Mouse (Mus musculus): ENCODE measurements around the gene Pfas.
"Not testable (repeated sequence)": the region's sequence is repeated elsewhere in the genome, so short reads cannot be mapped to it uniquely, and the experiment has no call there.

Gene Pfas

DNA sequence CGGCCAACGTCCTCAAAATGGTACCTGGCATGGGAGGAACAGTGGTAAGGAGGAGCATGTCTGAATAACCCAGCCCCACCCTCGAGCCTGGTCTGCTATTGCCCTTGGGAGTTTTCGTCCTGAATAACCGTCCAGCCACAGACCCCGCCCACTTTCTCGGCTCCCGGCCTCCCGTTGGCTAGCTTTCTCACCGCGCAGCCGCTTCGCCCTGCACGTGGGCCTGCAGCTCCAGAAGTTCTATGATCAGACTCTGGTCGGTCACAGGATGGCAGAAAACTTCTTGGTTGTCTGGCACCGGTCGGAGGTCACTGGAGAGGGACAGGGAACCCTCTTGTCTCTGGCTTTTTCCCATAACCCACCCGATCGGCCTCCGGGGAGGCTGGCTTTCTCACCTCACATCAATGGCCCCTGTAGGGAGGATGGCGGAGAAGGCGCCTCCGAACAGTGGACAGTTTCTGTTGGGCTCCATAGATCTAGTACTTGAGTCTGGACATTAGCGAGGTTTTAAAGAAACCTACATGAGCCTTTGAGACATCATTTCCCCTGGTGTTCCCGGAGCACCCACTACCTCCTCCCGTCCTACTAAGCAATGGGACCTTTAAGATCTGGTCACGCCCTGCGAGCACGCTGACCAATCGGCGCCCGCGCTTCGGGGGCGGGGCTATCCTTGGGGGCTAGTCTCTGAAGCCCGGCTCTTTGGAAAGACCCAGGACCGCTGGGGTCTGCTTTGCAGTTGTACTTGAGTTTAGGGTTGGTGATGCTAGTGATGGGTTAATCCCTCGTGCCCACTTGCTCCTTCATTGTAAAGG is 34.8 kb downstream of the Pfas start:
- peak; percentile 62 to 70 for DNase-seq (ENCODE audit: low spot score in 2 of 2)

- DNase-seq (ENCODE audit: low spot score in 2 of 2) = no peak
These were observed 38.0 kb downstream of the Pfas start for GRCm38 (mm10) chr11:68970232-68970631.

DNA sequence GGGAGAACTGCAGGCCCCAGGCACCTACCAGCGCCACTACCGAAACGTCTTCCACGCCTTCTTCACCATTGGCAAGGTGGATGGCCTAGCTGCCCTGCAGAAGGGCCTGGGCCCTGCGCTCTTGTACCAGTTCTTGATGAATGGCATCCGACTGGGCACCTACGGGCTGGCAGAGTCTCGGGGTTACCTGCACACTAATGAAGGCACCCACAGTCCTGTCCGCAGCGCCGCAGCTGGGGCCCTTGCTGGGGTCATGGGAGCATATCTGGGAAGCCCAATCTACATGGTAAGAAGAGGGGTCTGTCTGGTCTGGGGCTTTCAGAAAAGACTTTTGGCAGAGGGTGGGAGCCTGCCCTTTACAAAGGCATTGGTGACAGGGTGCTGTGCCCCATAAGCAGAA is 39.5 kb downstream of the Pfas start:
- no peak for DNase-seq (ENCODE audit: low spot score in 2 of 2)

DNA sequence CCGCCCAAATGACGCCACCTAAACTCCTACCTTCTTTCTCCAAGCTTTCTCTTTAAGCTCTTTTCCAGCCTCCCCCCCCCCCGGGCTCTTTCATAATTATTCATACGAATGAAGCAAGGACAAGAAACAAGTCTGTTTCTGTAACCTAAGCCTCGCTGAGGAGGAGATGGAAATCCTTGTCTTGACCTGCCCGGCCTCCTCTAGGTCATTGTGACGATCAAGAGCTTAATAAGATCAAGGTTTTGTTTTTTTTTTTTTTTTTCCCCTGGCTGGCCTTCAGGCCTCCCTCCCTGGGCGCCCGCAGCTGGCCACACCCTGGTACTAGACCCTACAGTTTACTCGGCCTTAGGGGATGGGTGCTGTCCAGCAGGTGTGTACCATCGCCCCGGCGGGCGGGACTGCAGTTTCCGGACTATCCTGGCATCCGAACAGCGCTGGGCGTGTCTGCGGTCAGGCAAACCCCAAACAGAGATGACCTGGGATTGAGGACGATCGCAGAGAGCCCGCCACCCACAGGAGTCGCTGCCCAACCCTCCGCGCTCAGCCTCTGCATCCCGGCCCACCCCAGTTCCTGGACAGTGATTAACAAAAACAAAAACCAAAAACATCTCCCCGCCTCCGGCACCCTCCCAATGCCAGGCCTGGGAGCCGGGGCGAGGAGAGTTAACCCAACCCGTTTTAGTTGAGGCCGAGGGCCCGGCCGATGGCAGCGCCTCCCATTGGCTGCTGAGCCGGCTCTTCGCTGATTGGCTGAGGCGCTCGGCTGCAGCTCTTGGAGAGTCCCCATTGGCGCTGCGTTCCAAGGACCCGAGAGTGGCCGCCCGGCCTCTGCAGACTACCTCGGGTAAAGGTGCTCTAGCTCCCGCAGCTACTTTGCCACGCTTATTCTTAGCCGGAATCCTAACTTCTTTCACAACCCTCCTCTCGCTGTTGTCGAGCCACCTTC is 40.6 kb downstream of the Pfas start, which contains the start of gene Slc25a35:
Gene Slc25a35 (plus strand): TSS at position 795 of the 946 bp plus-strand sequence.
- peak; percentile 88 to 92 for DNase-seq (ENCODE audit: low spot score in 2 of 2)

DNA sequence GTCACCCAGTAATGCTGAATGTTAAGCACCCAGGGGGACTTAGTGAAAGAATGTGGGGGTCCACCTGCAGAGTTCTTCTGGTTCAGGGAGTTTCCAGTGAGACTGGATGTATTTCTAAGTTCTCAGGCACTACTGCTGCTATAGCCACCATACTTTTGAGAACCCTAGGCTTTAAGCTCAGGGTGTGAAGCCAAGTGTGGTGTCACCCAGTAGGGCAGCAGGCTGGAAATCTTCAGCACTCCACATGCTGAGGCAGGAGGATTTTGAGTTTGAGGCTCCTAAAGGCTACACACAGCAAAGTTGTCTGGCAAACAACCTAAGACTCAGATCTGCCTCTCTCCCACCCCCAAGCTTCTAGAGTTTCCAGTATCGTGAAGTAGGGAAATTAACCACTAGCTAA is 41.7 kb downstream of the Pfas start:
- DNase-seq (ENCODE audit: low spot score in 2 of 2) = no peak

DNA sequence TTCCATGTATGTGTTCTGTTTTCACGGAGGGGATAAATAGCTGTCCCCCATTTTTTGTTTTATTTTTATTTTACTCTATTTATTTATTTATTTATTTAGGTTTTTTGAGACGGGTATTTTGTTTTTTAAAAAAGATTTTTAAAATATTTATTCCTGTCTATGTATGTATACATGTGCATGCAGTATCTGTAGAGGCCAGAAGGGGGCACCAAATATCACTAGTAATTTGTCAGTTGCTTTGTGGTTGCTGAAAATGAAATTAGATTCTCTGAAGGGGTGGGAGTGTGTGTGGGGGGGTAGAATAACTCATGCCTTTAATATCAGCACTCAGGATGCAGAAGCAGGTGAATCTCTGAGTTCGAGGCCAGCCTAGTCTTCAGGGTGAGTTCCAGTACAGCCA is 42.4 kb downstream of the Pfas start:
- DNase-seq (ENCODE audit: low spot score in 2 of 2) = no peak

DNA sequence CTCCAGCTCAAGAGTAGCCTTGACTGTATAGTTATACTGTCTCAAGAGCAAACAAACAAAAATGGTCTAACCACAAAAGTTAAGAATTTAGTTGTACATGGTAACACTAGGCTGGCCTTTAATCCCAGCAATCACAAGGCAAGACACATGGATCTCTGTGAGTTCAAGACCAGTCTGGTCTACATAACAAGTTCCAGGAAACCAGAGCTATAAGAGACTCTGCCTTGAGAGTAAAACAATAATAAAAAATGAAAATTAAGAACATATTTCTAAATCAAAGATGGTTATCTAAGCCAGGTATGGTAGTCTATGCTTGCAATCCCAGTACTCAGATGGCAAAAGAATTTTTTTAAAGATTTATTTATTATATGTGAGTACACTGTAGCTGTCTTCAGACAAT is 43.2 kb downstream of the Pfas start:
- DNase-seq (ENCODE audit: low spot score in 2 of 2) = no peak

DNA sequence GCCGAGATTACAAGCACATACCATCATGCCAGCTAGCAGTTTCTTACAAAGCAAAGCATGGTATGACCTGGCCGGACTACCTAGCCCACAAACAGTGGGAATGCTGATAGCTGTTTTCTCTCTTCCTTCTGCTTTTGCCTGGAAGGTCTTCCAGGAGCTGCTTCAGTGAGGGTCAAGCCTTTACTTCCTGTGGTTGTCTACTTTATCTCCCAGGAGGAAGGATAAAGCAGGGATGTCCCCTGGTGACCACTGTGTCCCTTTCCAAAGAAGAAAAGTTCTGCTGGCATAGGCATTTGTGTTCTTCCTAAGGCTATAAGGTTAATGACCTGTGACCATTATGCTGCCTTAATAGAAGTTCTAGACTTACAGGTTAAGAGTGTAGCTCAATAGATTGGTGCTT is 44.9 kb downstream of the Pfas start:
- no peak for DNase-seq (ENCODE audit: low spot score in 2 of 2)

DNA sequence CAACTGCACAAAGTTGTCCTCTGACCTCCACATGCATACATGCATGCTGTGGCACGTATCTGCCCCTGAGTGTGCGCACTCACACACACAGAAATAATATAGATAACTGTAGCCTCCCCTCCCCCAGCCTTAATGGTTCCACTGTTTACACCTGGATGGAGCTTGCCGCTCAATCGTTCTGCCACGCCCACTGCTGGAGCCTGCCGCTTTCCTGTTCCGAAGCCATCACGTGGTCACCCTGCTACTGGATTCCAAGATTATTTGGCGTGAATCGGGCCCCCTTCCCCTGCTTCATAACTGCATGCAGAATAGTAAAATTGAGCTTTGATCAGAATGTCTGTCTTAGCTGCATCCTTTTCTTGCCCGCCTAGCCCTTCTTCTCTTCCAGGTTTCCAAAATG is 46.1 kb downstream of the Pfas start:
- not testable (repeated sequence) for DNase-seq (ENCODE audit: low spot score in 2 of 2)

GRCm38 (mm10) chr11:68961596-68961995 is 46.7 kb downstream of the Pfas start:
- no peak for DNase-seq (ENCODE audit: low spot score in 2 of 2)

DNA sequence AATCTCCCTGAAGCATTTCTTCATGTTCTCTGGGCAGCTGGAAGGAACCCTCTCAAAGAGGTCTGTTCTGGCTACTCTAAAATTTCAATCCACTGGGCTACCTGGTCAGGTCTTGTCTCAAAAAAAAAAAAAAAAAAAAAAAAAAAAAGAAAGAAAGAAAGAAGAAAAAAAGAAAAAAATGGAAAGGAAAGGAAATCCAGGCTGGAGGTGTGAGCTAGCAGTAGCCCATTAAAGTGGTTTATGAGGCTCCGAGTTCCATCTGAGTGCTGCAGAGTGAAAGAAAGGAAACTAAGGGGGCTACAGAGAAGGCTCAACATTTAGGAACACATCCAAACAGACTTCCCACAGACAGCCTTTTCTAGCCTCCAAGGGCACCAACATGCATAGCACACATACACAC is 50.3 kb downstream of the Pfas start:
- no peak for DNase-seq (ENCODE audit: low spot score in 2 of 2)

GRCm38 (mm10) chr11:68957308-68957707 is 51.0 kb downstream of the Pfas start, which contains the start of gene Arhgef15:
TSS of gene Arhgef15 (minus strand) at chr11:68957480.
- no peak for DNase-seq (ENCODE audit: low spot score in 2 of 2)

DNA sequence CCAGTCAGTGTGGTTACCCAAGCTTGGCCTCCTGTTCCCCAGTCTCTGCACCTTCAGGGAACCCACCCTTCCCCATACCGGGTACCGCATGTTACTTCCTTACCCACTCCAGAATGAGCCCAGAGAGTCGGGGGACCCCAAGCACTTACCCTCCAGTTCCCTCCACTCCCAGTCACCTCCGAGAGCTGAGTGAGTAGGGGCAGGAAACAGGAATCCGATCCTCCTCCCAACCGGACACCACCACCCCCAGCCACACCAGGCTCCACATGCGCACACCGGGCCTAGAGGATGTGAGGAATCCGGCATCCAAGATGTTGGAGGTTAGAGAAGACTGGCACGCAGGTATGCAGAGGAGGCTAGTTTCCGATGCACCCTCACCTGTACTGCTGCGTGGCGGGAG is 51.6 kb downstream of the Pfas start:
- DNase-seq (ENCODE audit: low spot score in 2 of 2) = no peak

DNA sequence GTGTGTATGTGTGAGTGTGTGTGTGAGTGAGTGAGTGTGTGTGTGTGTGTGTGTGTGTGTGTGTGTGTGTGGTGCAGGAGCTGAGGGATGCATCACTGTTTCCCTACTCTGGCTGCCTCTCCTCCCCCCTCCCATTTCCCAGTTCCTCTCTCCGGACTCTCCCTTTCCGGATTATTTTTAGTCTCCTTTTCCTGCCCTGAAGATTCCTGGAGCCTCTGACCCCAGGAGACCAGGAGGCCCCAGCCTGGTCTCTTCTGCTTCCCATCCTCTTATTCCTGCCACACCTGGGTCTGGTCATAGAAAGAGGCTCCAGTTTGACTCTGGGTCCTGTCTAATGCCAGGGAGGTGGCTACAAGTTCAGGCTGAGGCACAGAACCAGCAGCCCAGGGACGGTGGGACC is 52.2 kb downstream of the Pfas start:
- no peak for DNase-seq (ENCODE audit: low spot score in 2 of 2)

GRCm38 (mm10) chr11:68955473-68955872 is 52.8 kb downstream of the Pfas start:
- no peak for DNase-seq (ENCODE audit: low spot score in 2 of 2)

GRCm38 (mm10) chr11:68954408-68954807 is 53.9 kb downstream of the Pfas start:
- no peak for DNase-seq (ENCODE audit: low spot score in 2 of 2)

GRCm38 (mm10) chr11:68953903-68954302 is 54.4 kb downstream of the Pfas start:
- no peak for DNase-seq (ENCODE audit: low spot score in 2 of 2)

GRCm38 (mm10) chr11:68947542-68947993 is 60.7 kb downstream of the Pfas start:
- peak in 1 of 2 experiments; percentile 20 for DNase-seq (ENCODE audit: low spot score in 2 of 2)

DNA sequence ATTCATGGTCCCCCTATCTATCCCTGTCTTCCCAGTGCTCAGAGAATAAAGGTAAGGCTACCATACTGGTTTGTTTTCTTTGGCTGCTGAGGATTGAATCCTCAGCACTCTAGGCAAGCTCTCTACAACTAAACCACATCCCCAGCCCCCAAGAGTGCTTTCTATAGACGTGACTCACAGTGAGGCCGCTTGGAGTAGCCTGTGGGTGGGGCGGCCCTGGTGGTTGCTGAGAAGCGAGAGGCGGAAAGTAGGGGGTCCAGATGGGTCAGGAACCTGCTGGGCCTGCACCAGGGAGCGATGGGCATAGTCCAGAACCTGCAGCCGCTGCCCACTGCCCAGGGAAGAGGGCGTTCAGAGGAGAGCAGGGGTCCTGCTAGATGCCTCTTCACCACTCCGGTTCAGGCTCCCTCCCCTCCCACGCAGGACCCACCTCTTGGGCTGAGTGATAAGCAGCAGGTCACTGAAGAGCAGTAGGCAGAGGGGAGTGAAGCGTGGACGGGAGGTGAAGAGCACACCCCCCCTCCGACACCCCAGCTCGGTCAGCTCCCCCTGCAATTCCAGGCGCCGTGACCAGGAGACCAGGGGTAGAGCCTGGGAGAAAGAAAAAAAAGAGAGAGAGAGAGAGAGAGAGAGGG is 61.3 kb downstream of the Pfas start:
- peak; percentile 60 to 61 for DNase-seq (ENCODE audit: low spot score in 2 of 2)

DNA sequence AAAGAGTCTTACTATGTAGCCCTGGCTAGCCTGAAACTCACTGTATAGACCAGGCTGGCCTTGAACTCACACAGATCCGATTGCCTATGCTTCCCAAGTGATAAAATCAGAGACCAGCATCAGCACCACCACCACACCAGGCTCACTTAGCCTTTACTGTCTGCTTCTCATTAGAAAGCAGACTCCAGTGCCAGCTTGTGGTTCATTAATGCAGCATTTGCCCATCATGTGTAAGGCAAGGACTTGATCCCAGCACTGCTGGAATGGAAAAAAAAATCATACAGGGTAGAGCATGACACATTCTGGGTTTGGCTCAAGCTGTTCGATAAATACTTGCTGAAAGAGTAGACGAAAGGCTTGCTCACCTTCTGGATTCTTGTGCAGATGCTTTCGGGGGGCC is 62.3 kb downstream of the Pfas start:
- DNase-seq (ENCODE audit: low spot score in 2 of 2) = no peak

DNA sequence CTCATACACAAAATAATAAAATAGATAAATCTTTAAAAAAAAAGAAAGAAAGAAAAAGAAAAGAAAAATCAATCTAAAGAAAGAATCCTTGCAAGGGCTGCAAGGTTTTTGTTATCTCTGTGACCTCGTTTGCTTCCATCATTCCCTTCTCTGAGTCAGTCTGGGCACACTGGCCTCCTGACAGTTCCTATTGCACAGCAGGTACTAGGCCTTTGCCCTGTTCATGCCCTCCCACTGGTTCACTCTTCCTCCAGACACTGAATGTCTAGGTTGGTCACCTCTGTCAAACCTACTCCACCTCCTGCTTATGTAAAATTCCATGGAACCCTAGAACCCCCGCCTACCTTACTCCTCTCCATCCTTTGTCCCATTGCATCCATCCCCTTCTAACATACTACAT is 63.0 kb downstream of the Pfas start:
- no peak for DNase-seq (ENCODE audit: low spot score in 2 of 2)

GRCm38 (mm10) chr11:68942731-68943130 is 65.5 kb downstream of the Pfas start:
- no peak for DNase-seq (ENCODE audit: low spot score in 2 of 2)

All from right cerebral cortex, postnatal 36 days (tissue).